Mouse (Mus musculus) heart, embryonic 11.5 days (tissue): ENCODE results near the gene Dzip1. TPM values are rescaled to one million over a fixed set of nuclear protein-coding genes. Genes with fewer than 3 reads are reported as not detected.

Experiments
- ATAC-seq: fragments of 200-750 bp; cut with Nextera tagmentation; replicated peaks from 2 replicates; pipeline ENCODE4 v1.8.0; 2017; ENCODE audit warnings: moderate library complexity; ENCODE audit not compliant: insufficient number of reproducible peaks, low FRiP score, low TSS enrichment
- H3K27ac ChIP-seq: fragments of 300-500 bp; sonication (generic); 2 replicates; pipeline ENCODE4 v1.5.1; 2014; ENCODE audit warnings: mild to moderate bottlenecking, low read depth, low read length
- H3K27me3 ChIP-seq: fragments of 300-500 bp; sonication (generic); 2 replicates; pipeline ENCODE4 v1.6.1; 2014; ENCODE audit warnings: mild to moderate bottlenecking, low read length, mixed read lengths; ENCODE audit not compliant: control insufficient read depth, insufficient read depth
- H3K36me3 ChIP-seq: fragments of 300-500 bp; sonication (generic); 2 replicates; pipeline ENCODE4 v1.6.1; 2014; ENCODE audit warnings: mild to moderate bottlenecking, low read length, moderate library complexity, mixed read lengths; ENCODE audit not compliant: control insufficient read depth, insufficient read depth
- H3K4me1 ChIP-seq: fragments of 300-500 bp; sonication (generic); 2 replicates; pipeline ENCODE4 v1.6.1; 2014; ENCODE audit warnings: low read length; ENCODE audit not compliant: control insufficient read depth, insufficient read depth
- H3K4me2 ChIP-seq: fragments of 300-500 bp; sonication (generic); 2 replicates; pipeline ENCODE4 v1.6.1; 2014; ENCODE audit warnings: mild to moderate bottlenecking, moderate library complexity
- H3K4me3 ChIP-seq: fragments of 300-500 bp; sonication (generic); 2 replicates; pipeline ENCODE4 v1.5.1; 2014; ENCODE audit warnings: low read depth, low read length
- H3K9ac ChIP-seq: fragments of 300-500 bp; sonication (generic); 2 replicates; pipeline ENCODE4 v1.6.1; 2014; ENCODE audit warnings: mild to moderate bottlenecking, low read depth, low read length, moderate library complexity
- H3K9me3 ChIP-seq: fragments of 300-500 bp; sonication (generic); replicated peaks from 2 replicates; pipeline ENCODE4 v1.6.1; 2016; ENCODE audit warnings: low read length; ENCODE audit not compliant: control insufficient read depth
- WGBS: fragments of 180-500 bp; shearing (Covaris S2); extraction: QIAGEN DNeasy Blood & Tissue Kit; methylation state at CpG from one replicate; pipeline ENCODE4 v1.1.7; 2014; ENCODE audit not compliant: insufficient replicate concordance; 5-methylcytosine and 5-hydroxymethylcytosine counted together
- polyA plus RNA-seq: library from polyadenylated mRNA; unstranded; fragments of >200 nt; fragmentation: Nextera tagmentation; extraction: Ambion mirVana; gene quantifications from 2 replicates; pipeline ENCODE4 v1.2.1, GENCODE M21; 2014

The Dzip1 gene
- polyA plus RNA-seq, result 11.3 and 13.2 TPM in 2 replicates

- H3K4me1 ChIP-seq, result peaks cover 12% of the 10 kb centered on the region
- peaks cover 15% of the 10 kb centered on the region for H3K27me3 ChIP-seq
- ATAC-seq, result peak; percentile 81
- H3K4me3 ChIP-seq, result peak within 1 kb of the TSS; percentile 48
- WGBS, result under 1% methylated on average over 54 of the region's 55 CpGs
- peak within 1 kb of the TSS; percentile 58 for H3K27ac ChIP-seq
- H3K9me3 ChIP-seq, result no peaks in the 10 kb centered on the region
- peak within 1 kb of the TSS; percentile 68 for H3K9ac ChIP-seq
- H3K4me2 ChIP-seq, result peak within 1 kb of the TSS; percentile 65
- no peaks in the 10 kb centered on the region; the same call in 1 of the 2 replicates for H3K36me3 ChIP-seq
These were observed at the start of gene Dzip1 for GRCm38 (mm10) chr14:118924673-118925615. Dzip1 (minus strand) TSS chr14:118925460.

GRCm38 (mm10) chr14:118972268-118972667 is 47.0 kb upstream of the Dzip1 start:
- Histone ChIP-seq H3K9ac (no peak overlapping the region), H3K27me3 (no peaks in the 10 kb centered on the region), H3K9me3 (no peaks in the 10 kb centered on the region), H3K27ac (no peak overlapping the region), H3K36me3 (peaks cover 24% of the 10 kb centered on the region), H3K4me2 (no peak overlapping the region), H3K4me1 (no peaks in the 10 kb centered on the region), H3K4me3 (no peak overlapping the region)
- ATAC-seq, result no peak
- WGBS, result 93% methylated on average over 6 of the region's 6 CpGs

GRCm38 (mm10) chr14:118967646-118968045 is 42.4 kb upstream of the Dzip1 start:
- H3K4me3 ChIP-seq, result no peak overlapping the region
- H3K9me3 ChIP-seq, result no peaks in the 10 kb centered on the region
- H3K4me2 ChIP-seq, result no peak overlapping the region
- no peak overlapping the region for H3K27ac ChIP-seq
- WGBS, result 79% methylated on average over 7 of the region's 7 CpGs
- H3K9ac ChIP-seq, result no peak overlapping the region
- no peaks in the 10 kb centered on the region for H3K4me1 ChIP-seq
- peaks cover 20% of the 10 kb centered on the region for H3K36me3 ChIP-seq
- no peak for ATAC-seq
- no peaks in the 10 kb centered on the region for H3K27me3 ChIP-seq

GRCm38 (mm10) chr14:118965356-118966000 is 40.2 kb upstream of the Dzip1 start:
- Histone ChIP-seq H3K9me3 (no peaks in the 10 kb centered on the region), H3K36me3 (peaks cover 18% of the 10 kb centered on the region), H3K27ac (no peak overlapping the region), H3K4me1 (no peaks in the 10 kb centered on the region), H3K27me3 (no peaks in the 10 kb centered on the region), H3K4me3 (no peak overlapping the region), H3K9ac (no peak overlapping the region), H3K4me2 (no peak overlapping the region)
- 90% methylated on average over 4 of the region's 4 CpGs for WGBS
- ATAC-seq, result no peak

- Histone ChIP-seq H3K36me3 (peaks cover 24% of the 10 kb centered on the region), H3K9ac (no peak overlapping the region), H3K27me3 (no peaks in the 10 kb centered on the region), H3K4me3 (no peak overlapping the region), H3K4me2 (no peak overlapping the region), H3K27ac (no peak overlapping the region), H3K4me1 (no peaks in the 10 kb centered on the region), H3K9me3 (no peaks in the 10 kb centered on the region)
- 83% methylated on average over 3 of the region's 3 CpGs for WGBS
- no peak for ATAC-seq
These were observed 32.8 kb upstream of the Dzip1 start for GRCm38 (mm10) chr14:118958010-118958409.

GRCm38 (mm10) chr14:118951912-118952583 is 26.8 kb upstream of the Dzip1 start:
- Histone ChIP-seq H3K9me3 (no peaks in the 10 kb centered on the region), H3K27me3 (no peaks in the 10 kb centered on the region), H3K4me1 (peaks cover 4% of the 10 kb centered on the region; the same call in 1 of the 2 replicates), H3K4me3 (no peak overlapping the region), H3K36me3 (peaks cover 3% of the 10 kb centered on the region; the same call in 1 of the 2 replicates), H3K4me2 (no peak overlapping the region), H3K9ac (no peak overlapping the region), H3K27ac (no peak overlapping the region)
- no peak for ATAC-seq
- 93% methylated on average over 9 of the region's 9 CpGs for WGBS

GRCm38 (mm10) chr14:118948841-118949240 is 23.6 kb upstream of the Dzip1 start:
- H3K27me3 ChIP-seq, result no peaks in the 10 kb centered on the region
- H3K27ac ChIP-seq, result no peak overlapping the region
- no peak for ATAC-seq
- 79% methylated on average over 1 of the region's 1 CpGs for WGBS
- H3K4me2 ChIP-seq, result no peak overlapping the region
- H3K4me3 ChIP-seq, result no peak overlapping the region
- H3K4me1 ChIP-seq, result peaks cover 4% of the 10 kb centered on the region; the same call in 1 of the 2 replicates
- no peak overlapping the region for H3K9ac ChIP-seq
- no peaks in the 10 kb centered on the region for H3K9me3 ChIP-seq
- peaks cover 3% of the 10 kb centered on the region; the same call in 1 of the 2 replicates for H3K36me3 ChIP-seq

- Histone ChIP-seq H3K9ac (no peak overlapping the region), H3K36me3 (no peaks in the 10 kb centered on the region), H3K4me1 (0 out of 2 replicates have a peak, but pooled peaks cover 3% of the 10 kb centered on the region), H3K27ac (no peak overlapping the region), H3K4me3 (no peak overlapping the region), H3K4me2 (no peak overlapping the region), H3K27me3 (no peaks in the 10 kb centered on the region), H3K9me3 (no peaks in the 10 kb centered on the region)
- ATAC-seq, result no peak
- WGBS, result 77% methylated on average over 2 of the region's 2 CpGs
These were observed 19.4 kb upstream of the Dzip1 start for GRCm38 (mm10) chr14:118944702-118945101.
